Mouse (Mus musculus): Measurements from ENCODE around the gene Lcn5. TPM values are rescaled to one million over a fixed set of nuclear protein-coding genes. Genes with fewer than 3 reads are reported as not detected.

Lcn5 gene
- polyA plus RNA-seq, 1 experiment = not detected

DNA sequence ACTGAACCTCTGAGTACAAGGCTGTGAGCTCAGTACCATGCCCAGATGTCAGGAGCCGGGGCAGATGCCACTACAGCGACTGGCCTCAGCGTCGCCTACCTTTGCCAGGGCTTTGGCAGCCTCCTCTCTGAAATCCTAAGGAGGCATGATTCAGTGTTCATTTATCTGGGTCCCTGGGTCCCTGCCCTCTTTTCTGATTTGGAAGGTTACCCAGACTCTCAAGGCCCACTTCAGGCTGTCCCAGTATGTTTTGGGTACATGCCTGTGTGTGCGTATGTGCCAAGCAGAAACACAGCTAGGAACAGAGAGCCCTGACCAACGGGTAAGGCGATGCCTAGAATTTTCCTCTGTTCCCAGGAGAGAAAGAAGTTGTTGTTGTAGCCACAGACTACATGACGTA lies 2.5 kb downstream of the Lcn5 start:
- WGBS = 83% methylated on average over 8 of the region's 8 CpGs
- TF ChIP-seq POLR2A (IDR thresholded peaks at IDR 0.05; ENCODE audit: borderline replicate concordance, control insufficient read depth, low read depth, low read length) = no peak
- TF ChIP-seq CTCF (IDR thresholded peaks at IDR 0.05; ENCODE audit: control insufficient read depth, insufficient read depth, low read length) = no peak
- no peak overlapping the region for H3K27ac ChIP-seq (ENCODE audit: control insufficient read depth, insufficient read depth, low read depth, low read length, poor library complexity)

GRCm38 (mm10) chr2:25661245-25661970 lies 3.7 kb downstream of the Lcn5 start:
- Histone ChIP-seq H3K4me1 (ENCODE audit: control insufficient read depth, insufficient read depth, low read length) (no peaks in the 10 kb centered on the region), H3K27ac (ENCODE audit: control insufficient read depth, insufficient read depth, low read depth, low read length, poor library complexity) (no peak overlapping the region), H3K4me3 (replicated peaks; ENCODE audit: control insufficient read depth, low read depth, low read length) (no peak overlapping the region)
- TF ChIP-seq CTCF (IDR thresholded peaks at IDR 0.05; ENCODE audit: control insufficient read depth, insufficient read depth, low read length) (no peak), POLR2A (IDR thresholded peaks at IDR 0.05; ENCODE audit: borderline replicate concordance, control insufficient read depth, low read depth, low read length) (no peak)
- WGBS = 75% methylated on average over 6 of the region's 6 CpGs

More for the DNA sequence above, 2.5 kb downstream of the Lcn5 start:
- Histone ChIP-seq H3K4me3 (replicated peaks; ENCODE audit: control insufficient read depth, low read depth, low read length) (no peak overlapping the region), H3K4me1 (ENCODE audit: control insufficient read depth, insufficient read depth, low read length) (no peaks in the 10 kb centered on the region)

DNA sequence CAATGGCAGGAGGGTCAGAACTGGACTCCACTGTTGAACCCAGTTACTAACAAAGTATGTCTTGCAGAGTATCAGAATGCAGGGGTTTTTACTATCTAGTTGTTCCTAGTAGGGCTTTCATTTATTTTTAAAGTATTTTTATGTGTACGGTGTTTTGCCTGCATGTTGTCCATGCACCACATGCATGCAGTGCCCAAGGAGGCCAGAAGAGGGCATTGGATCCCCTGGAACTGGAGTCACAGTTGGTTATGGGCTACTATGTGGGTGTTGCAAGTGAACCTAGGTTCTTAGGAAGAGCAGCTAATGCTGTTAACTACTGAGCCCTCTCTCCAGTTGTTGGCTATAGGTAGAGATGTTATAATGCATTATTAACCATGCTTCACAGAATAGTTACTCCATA lies 5.8 kb downstream of the Lcn5 start:
- TF ChIP-seq CTCF (IDR thresholded peaks at IDR 0.05; ENCODE audit: control insufficient read depth, insufficient read depth, low read length) (peak; percentile 44; the same call in 1 of the 2 replicates), POLR2A (IDR thresholded peaks at IDR 0.05; ENCODE audit: borderline replicate concordance, control insufficient read depth, low read depth, low read length) (no peak)
- H3K4me3 ChIP-seq (replicated peaks; ENCODE audit: control insufficient read depth, low read depth, low read length) = no peak overlapping the region
- 30% methylated on average over 1 of the region's 1 CpGs for WGBS
- no peak overlapping the region for H3K27ac ChIP-seq (ENCODE audit: control insufficient read depth, insufficient read depth, low read depth, low read length, poor library complexity)
- H3K4me1 ChIP-seq (ENCODE audit: control insufficient read depth, insufficient read depth, low read length) = no peaks in the 10 kb centered on the region

GRCm38 (mm10) chr2:25664125-25664524 lies 6.4 kb downstream of the Lcn5 start:
- 82% methylated on average over 5 of the region's 5 CpGs for WGBS
- Histone ChIP-seq H3K27ac (ENCODE audit: control insufficient read depth, insufficient read depth, low read depth, low read length, poor library complexity) (no peak overlapping the region), H3K4me1 (ENCODE audit: control insufficient read depth, insufficient read depth, low read length) (no peaks in the 10 kb centered on the region), H3K4me3 (replicated peaks; ENCODE audit: control insufficient read depth, low read depth, low read length) (no peak overlapping the region)
- TF ChIP-seq POLR2A (IDR thresholded peaks at IDR 0.05; ENCODE audit: borderline replicate concordance, control insufficient read depth, low read depth, low read length) = no peak
- TF ChIP-seq CTCF (IDR thresholded peaks at IDR 0.05; ENCODE audit: control insufficient read depth, insufficient read depth, low read length) = no peak

- Histone ChIP-seq H3K4me1 (ENCODE audit: control insufficient read depth, insufficient read depth, low read length) (no peaks in the 10 kb centered on the region), H3K27ac (ENCODE audit: control insufficient read depth, insufficient read depth, low read depth, low read length, poor library complexity) (no peak overlapping the region), H3K4me3 (replicated peaks; ENCODE audit: control insufficient read depth, low read depth, low read length) (no peak overlapping the region)
- no peak for TF ChIP-seq CTCF (IDR thresholded peaks at IDR 0.05; ENCODE audit: control insufficient read depth, insufficient read depth, low read length)
- no peak for TF ChIP-seq POLR2A (IDR thresholded peaks at IDR 0.05; ENCODE audit: borderline replicate concordance, control insufficient read depth, low read depth, low read length)
- WGBS = 62% methylated on average over 1 of the region's 1 CpGs
Observed at GRCm38 (mm10) chr2:25666516-25666915, 8.8 kb downstream of the Lcn5 start.

DNA sequence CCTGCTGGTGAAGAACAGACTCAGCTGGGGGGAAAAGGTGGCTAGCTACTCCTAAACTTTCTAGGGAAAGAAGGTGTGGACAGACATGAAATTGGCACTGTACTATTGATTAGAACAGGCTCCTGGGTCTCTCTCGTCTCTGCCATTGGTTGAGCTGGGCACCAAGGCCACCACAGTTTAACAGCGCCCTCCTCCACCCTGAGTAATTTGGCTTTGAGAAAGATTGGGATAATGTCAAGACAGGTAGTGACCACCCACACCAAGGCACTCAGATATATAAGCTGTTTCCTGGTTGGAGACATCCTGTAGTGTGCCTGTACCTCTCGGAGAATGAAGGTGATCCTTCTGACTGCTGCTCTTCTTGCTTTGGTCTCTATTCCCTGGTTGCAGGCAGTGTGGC lies 18.7 kb downstream of the Lcn5 start, which contains the start of gene Lcn6:
Gene Lcn6 (plus strand): TSS at position 301 of the 400 bp plus-strand sequence.
- WGBS = 85% methylated on average over 3 of the region's 3 CpGs
- H3K27ac ChIP-seq (ENCODE audit: control insufficient read depth, insufficient read depth, low read depth, low read length, poor library complexity) = no peak within 1 kb of the TSS
- no peak for TF ChIP-seq POLR2A (IDR thresholded peaks at IDR 0.05; ENCODE audit: borderline replicate concordance, control insufficient read depth, low read depth, low read length)
- no peak for TF ChIP-seq CTCF (IDR thresholded peaks at IDR 0.05; ENCODE audit: control insufficient read depth, insufficient read depth, low read length)
- H3K4me1 ChIP-seq (ENCODE audit: control insufficient read depth, insufficient read depth, low read length) = no peaks in the 10 kb centered on the region
- no peak within 1 kb of the TSS for H3K4me3 ChIP-seq (replicated peaks; ENCODE audit: control insufficient read depth, low read depth, low read length)

DNA sequence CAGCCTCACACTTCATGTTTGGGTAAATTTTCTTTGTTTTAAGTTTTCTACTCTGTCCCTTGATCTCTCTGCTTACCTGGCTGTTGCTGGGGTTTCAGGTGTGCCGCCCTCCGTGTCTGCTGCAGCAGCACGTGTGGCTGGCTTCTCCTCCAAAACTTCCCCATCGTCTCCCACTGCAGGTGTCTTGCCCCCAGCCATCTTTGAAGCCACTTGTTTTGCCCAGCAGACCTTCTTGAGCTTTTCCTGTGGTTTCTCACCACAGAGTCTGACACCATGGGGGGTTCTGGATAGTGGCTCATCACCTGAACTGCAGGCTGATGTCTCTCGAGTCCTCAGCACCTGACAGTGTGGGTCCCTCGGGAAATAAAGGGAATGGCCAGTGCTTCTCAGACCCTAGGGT lies 21.8 kb downstream of the Lcn5 start:
- Histone ChIP-seq H3K4me3 (replicated peaks; ENCODE audit: control insufficient read depth, low read depth, low read length) (no peak overlapping the region), H3K27ac (ENCODE audit: control insufficient read depth, insufficient read depth, low read depth, low read length, poor library complexity) (no peak overlapping the region), H3K4me1 (ENCODE audit: control insufficient read depth, insufficient read depth, low read length) (no peaks in the 10 kb centered on the region)
- TF ChIP-seq POLR2A (IDR thresholded peaks at IDR 0.05; ENCODE audit: borderline replicate concordance, control insufficient read depth, low read depth, low read length) (no peak), CTCF (IDR thresholded peaks at IDR 0.05; ENCODE audit: control insufficient read depth, insufficient read depth, low read length) (no peak)
- WGBS = 59% methylated on average over 6 of the region's 6 CpGs

GRCm38 (mm10) chr2:25682426-25682825 lies 24.7 kb downstream of the Lcn5 start, which contains the start of gene Lcn10:
TSS of gene Lcn10 (plus strand) at chr2:25682726.
- Histone ChIP-seq H3K4me1 (ENCODE audit: control insufficient read depth, insufficient read depth, low read length) (no peaks in the 10 kb centered on the region), H3K27ac (ENCODE audit: control insufficient read depth, insufficient read depth, low read depth, low read length, poor library complexity) (no peak within 1 kb of the TSS), H3K4me3 (replicated peaks; ENCODE audit: control insufficient read depth, low read depth, low read length) (no peak within 1 kb of the TSS)
- 46% methylated on average over 2 of the region's 2 CpGs for WGBS
- no peak for TF ChIP-seq POLR2A (IDR thresholded peaks at IDR 0.05; ENCODE audit: borderline replicate concordance, control insufficient read depth, low read depth, low read length)

All from bone marrow, adult 2 months (tissue).